Mouse (Mus musculus) ZHBTc4 (cell line): Measurements from ENCODE around the gene Ythdf2.

Experiments used
- DNase-seq: peaks from one replicate; pipeline ENCODE4 v3.0.0-alpha.2; 2011; ENCODE audit warnings: low read depth, low spot score

Ythdf2 gene

DNA sequence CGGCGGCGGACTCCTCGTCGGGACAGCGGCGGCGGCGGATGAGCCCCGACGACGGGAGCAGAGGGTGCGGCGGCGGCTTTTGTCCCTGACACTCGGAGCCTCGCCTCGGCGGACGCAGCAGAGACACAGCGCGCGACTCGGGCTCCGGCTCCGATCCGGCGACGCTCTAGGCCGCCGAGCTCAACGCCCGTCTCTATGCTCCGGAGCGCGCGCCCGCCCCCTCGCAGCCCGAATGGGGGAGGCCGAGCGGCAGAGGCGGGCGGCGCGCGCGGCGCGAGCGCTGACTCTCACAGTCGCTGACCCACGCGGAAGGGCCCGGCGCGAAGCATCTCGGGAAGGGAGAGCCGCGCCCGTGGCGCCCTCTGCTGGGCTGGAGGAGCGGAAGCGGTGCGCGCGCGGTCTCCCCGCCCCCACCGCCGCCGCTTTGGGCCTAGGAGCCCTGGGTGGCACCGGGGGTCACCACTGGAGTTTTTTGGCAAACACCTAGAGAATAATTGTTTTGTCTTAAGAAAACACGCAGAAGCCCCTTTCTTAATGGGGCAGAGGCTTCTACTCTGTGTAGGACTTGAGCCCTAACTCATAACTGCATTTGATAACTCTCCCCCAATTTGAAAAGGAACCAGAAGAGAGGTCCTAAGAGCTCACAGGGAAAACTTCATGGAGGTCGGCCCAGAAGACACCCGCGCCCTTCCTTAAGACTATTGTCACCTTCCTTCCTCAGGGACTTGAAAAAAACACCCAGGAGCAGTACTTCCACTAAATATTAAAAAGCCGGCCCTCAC, at the start of gene Ythdf2:
TSS of gene Ythdf2 (minus strand) at position 351 of the 782 bp plus-strand sequence.
- peak; percentile 99 for DNase-seq

DNA sequence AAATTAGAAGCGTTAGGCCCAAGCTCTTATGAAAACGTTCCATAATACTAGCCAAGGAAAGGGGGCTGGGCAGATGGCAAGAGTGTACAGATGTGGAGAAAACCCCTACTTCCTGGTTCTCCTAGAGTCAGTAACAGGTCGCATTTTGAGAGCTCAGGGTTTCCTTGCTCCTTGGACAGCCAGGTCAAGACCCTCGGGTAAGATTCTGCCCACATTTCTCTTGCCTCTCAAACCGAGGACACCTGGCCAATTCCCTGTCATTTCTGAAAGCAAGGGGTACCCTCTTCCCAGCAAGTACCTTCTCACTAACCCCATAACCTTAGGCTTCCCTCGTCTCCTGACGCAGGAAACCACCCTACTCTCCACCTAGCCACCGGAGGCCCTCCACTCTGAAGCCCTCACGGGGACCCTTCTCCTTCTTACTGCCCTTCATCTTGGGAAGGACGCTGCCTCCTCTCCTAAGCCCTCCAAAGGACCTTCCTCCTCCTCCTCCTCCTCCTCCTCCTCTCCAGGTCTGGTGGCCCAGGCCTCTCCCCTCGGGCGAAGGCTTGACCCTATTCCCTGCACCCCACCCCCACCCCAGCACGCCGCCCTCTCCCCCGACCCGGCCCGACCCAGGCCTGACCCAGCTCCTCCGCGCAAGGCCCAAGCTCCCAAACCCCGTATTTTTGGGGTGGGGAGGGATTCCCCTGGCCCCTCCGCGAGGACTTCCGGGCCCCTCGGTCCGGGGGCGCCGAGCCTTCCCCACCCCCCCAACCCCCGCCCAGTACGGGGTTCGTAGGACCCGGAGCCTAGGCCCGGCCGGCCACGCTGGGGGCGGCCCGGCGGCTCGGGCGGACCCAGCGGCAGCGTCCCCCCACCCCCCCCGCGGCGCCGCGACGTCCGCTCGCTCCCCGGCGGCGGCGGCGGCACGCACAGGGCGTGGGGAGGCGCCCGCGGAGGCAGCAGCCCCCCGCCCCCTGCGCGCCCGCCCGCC, 48.6 kb upstream of the Ythdf2 start:
- DNase-seq, result peak; percentile 54

DNA sequence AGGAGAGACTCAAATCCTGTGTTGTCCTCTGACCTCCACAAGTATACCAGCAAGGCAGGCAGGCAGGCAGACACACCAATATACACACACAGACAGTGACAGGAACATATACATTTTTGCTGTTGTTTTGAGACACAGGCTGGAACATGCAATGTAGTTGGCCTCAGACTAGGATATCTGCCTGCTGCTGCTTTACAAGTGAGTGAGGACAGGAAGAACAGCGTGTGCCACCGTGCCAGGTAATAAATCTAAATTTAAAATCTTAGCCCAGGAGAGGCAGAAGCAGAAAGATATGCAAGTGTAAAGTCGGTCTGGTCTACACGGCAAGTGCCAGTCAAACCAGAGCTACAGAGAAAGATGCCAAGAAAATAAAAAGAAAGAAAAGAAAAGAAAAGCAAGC, 47.1 kb upstream of the Ythdf2 start:
- no peak for DNase-seq

DNA sequence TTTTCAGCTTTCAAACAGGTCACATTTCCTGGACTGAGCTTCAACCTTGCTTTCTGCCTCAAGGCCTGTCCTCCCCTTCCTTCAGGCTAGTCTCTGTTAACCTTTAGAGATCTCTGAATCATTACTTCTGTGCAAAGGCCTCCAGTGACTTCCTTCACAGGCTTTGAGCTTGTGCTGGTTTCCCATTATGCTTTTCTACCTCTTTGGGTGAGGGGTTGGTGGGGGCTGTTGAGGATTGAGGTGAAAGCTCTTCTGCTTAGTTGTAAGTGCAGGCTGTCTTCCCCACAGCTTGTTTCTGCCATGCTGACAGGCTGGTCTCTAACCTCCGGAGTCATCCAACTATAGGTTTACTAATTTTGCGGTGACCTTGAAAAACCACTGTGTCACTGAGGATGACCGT, 44.3 kb upstream of the Ythdf2 start:
- DNase-seq, result no peak

DNA sequence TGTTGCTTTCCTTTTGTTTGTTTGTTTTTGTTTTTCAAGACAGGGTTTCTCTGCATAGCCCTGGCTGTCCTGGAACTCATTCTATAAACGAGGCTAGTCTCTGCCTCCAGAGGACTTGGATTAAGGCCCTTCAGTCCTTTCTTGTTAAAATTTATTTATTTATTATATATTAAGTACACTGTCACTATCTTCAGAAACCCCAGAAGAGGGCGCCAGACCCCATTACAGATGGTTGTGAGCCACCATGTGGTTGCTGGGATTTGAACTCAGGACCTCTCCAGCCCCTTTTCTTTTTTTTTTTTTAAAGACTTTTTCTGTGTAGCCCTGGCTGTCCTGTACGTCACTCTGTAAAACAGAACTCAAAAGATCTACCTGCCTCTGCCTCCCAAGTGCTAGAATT, 42.9 kb upstream of the Ythdf2 start:
- no peak for DNase-seq

DNA sequence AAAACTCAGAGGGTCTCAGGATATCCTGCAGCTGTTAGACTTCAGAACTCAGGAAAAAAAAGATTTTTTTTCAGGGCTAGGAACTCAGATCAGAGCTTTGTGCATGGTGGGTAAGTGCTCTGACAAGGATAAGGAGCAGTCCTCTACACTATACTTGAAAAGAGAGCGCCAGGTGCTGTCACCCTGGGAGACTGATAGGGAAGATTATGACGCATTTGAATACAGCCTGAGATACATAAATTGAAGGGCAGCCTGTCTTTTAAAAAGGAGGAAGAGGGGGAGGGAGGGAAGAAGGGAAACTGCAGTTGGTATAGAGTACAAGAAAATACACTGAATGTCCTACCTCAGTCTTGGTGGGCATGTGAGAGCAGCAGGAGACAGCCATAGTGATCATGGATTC, 41.5 kb upstream of the Ythdf2 start:
- no peak for DNase-seq

DNA sequence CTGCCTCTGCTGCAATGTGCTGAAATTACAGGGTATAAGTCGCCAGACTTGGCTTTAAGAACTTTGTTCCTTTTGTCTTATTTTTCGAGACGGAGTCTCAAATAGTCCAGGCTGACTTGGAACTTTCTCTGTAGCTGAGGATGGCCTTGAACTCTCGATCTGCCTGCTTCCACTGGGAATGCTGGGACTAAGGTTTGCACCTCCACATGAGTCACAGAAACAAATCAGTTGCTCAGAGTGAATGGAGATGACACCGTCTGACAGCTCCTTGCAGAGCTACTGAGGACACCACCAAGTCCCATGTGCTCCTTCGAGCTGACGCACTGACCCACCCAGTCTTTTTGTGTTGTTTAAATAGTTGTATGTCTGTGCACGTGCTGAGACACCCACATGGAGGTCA, 41.0 kb upstream of the Ythdf2 start:
- peak; percentile 46 for DNase-seq

DNA sequence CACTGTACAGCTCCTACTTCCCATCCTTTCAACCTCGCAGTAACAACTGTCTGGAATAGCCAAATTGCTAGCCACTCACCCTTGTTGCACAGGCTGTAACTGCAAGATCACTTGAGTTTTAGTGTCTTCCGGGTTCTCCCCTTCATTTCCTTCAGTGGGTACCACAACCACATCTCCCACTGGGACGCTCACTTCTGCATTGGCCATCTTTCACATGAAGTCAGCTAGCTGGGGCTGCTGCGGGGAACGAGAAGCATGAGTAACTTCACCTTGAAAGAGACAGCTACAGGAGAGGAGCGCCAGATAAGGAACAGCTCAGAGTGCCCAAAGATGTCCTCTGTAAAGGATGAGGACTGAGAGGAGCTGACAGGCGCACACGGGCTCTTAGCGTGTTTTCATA, 39.5 kb upstream of the Ythdf2 start:
- DNase-seq, result no peak

DNA sequence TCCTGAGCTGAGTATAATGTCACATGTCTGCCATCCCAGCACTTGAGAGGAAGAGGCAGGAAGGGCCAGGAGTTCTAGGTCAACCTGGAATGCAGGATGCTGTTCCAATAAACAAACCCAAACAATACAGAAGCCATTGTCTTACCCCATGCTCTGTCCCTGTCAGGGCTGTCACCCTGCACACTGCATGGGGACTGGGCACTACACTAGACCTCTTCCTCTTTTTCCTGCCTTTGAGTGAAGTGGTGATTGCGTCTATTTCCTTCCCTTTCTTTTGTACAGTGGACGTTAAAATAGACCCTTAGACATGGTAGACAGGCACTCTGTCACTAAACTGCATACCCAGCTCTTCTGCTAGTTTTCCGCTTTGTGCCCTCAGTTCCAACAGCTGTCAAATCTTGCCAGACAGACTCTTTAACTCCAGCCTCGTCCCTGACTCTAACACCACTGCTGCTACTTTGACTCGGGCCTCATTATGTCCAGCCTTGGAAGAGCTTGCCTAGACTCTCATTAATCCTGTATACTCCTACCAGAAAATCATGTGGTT, 35.4 kb upstream of the Ythdf2 start:
- DNase-seq, result no peak

DNA sequence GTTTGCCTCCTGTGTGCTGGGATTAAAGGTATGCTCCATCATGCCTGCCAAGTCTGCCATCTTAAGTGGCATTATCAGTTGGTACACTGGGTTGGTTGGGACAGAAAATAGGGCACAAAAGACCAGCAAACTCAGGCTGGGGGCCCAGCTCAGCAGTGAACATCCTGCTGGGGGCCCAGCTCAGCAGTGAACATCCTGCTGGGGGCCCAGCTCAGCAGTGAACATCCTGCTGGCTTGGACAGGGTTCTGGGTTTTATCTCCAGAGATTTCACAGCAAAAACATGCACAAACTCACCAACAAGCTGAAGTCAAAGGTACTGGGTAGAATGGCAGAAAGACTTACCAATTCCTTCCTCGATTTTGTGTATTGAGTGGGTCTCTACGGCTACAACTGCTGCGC, 33.5 kb upstream of the Ythdf2 start:
- DNase-seq, result no peak

DNA sequence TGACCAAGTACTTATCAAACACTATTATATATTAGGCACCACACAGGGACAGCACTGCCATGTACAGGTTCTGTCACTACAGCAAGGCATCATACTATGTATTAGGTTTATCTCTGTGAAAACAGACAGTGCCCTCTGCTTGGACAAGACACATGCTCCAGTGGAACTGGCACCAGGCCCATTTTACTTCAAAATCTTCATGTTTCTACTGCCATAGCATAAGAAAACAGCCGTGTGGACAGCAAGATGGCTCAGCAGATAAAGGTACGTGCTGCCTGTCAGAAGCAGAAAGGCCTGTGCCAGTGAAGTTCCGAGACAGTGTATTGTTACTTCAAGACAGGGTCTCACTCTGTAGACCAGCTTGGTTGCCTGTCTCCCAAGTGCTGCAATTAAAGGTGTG, 29.1 kb upstream of the Ythdf2 start:
- no peak for DNase-seq

DNA sequence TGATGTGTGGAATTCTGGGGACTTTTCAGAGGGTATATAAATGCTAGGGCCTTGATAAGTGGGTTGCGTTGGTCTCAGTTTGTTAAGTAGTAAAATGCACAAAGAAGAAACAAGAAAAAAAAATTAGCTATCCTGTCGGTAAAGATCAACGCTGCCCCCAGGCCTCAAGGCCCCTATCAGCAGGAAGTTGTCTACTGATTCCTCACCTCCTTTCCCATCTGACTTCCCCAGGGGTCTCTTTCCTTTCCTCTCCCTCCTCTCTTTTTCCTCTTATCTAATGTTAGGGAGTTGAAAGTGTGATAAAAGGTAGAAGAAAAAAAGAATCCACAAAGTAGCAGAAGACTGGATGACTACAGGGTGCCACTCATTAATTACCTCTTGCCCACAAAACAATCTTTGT, 28.3 kb upstream of the Ythdf2 start:
- DNase-seq, result no peak

DNA sequence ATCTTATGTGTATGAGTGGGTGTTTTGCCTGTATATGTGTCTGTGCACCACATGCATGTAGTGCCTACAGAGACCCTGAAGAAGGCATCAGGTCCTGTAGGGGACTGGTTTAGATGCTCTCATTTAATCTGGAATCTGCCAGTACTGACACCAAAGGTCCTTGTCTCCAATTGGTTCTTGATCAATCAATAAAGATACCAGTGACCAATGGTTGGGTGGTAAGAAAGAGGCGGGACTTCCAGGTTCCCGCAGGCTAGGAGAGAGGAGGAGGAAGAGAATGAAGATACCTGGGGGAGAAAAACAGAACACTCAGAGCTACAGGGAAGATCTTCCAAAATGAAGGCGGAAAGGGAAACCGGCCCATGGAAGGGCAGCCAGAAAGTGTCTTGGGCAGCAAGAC, 26.3 kb upstream of the Ythdf2 start:
- DNase-seq, result peak; percentile 63

DNA sequence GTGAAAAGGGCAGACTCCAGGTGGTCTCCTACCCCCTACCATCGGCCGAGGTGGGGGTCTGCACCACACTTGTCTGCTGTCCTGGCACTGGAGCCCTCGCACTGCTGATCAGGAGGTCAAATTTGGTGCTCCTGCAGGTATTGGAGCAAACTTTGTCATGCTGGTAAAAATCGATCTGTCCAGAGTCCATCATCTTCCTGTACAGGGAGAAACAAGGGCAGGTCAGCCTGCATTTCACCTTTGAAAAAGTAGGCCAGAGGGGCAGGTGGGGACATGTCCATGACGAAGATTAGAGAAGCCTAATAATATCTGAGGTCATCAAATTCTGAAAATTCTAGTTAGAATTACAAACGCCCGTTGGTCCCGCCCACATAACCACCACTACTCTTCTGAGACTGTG, 22.6 kb upstream of the Ythdf2 start:
- no peak for DNase-seq

DNA sequence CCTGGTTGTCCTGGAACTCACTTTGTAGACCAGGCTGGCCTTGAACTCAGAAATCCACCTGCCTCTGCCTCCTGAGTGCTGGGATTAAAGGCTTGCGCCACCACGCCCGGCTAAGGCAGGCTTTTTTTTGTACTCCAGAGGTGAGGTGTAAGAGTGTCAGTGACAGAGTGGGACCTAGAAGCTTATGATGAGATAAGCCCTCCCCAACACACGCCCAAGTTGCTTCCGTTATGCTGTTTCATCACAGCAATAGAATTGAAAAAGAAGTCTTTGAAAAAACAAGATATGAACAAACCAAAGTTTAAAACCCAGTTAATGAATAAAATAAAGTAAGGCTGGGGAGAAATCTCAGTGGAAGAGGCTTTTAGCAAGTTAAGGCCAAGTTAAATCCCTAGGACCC, 18.3 kb upstream of the Ythdf2 start:
- no peak for DNase-seq

DNA sequence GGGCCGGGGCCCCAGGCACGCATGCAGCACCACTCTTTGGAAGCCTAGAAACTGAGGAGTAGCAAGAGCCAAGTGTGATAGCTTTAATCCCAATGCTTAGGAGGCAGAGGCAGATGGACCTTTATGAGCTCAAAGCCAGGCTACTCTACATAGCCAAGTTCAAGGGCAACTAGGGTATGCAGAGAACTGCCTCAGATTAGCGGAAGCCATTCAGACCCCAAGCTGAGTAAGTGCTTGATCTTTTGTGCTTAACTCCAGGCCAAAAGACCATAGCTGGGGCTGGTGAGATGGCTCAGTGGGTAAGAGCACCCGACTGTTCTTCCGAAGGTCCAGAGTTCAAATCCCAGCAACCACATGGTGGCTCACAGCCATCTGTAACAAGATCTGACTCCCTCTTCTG, 9.9 kb upstream of the Ythdf2 start:
- DNase-seq, result peak; percentile 67

DNA sequence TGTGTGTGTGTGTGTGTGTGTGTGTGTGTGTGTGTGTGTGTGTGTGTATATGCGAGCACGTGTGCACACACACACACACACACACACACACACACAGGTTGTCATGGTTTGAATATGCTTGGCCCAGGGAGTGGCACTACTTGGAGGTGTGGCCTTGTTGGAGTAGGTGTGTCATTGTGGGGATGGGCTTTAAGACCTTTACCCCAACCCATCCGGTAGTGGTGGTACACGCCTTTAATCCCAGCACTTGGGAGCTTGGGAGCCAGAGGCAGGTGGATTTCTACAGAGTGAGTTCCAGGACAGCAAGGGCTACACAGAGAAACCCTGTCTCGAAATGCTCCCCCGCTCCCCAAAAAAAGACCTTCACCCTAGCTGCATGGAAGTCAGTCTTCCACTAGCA, 6.3 kb upstream of the Ythdf2 start:
- peak; percentile 48 for DNase-seq

DNA sequence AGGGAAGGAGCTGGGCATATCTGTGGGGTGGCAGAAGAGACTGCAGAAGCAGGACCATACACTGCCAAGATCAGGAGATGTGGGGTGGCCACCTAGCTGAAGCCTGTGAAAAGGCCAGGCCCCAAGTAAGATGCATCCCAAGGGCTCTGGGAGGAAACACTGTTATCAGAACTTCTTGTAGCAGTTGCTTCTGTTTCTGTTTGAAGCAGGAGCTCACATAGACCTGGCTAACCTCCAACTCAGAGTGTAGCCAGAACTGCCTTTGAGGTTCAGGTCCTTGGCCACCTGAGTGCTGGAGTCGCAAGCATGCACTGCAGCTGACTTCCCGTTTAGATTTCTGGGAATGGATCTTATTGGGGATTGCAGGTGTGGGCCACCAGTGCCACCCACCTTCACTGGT, 5.7 kb upstream of the Ythdf2 start:
- DNase-seq, result no peak

DNA sequence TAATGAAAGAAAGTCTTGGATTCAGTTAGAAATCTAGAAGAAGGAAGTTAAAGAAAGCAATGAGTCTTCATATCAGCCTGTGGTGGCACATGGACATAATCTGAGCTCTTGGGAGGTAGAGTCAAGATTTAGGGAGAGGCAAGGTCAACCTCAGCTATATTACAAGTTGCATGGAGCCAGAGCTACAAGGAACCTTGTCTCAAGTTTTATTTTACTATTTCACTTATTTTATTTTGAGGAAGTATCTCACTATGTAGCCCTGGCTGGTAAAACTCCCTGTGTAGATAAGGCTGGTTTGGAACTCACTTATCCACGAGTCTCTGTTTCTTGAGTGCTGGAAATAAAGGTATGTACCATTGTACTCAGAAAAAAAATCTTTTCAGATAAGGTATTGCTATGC, 4.5 kb upstream of the Ythdf2 start:
- no peak for DNase-seq

DNA sequence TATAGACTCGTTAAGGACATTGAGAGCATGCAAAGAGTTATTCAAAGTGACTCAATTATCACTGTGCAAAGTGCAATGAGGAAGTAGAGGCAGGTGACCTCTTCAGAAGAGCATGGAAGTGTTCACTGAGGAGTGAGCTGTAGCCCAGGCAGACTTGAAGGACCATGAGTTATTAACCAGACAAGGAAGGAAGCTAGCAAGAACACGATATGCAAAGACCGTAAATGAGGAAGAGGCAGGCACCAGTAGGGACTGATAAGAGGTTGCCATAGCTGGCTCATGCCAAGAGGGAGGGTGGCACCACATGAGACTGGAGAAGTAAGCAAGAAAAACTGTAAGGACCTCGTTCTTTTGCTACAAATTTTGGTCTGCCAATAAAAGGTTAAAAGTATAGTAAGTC, 2.7 kb upstream of the Ythdf2 start:
- DNase-seq, result no peak

DNA sequence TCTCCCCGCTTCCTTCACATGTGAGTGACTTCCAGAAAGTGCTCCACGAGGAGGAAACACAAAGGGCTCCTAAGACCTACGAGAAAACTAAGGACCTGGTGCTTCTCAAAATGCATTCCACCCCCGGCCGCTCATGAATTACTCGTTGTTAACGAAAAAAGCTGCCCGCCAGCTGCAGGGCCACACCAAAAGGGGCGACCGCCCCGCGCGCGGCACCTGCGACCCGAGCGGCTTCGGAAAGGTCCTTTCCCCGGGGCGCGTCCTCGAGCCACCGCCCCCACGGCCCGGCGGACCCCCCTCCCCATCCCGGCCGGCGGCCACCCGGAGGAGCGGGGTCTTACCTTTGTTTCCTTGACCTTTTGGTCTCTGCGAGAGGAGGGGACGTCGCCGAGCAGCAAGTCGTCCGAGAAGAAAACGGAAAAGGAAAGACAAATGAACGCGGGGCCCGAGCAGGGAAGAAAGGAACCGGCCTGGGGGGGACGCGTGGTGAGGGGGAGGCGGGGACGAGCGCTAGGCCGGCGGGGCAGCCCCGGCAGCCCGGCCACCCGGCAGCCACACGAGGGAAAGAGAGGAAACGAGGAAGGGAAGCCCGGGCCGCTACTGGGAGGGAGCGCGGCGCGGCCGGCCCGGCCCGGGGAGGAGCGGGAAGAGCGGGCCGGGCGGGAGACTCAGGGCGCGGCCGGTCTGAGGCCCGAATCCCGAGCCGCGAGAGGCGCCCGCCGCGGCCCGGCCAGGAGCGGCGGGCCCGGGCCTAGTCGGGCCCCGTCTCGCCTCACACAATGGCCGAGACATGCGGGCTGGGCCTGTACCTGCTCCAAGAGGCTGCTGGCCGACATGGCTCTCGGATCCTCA, 786 bp downstream of the Ythdf2 start:
- DNase-seq, result peak; percentile 27

DNA sequence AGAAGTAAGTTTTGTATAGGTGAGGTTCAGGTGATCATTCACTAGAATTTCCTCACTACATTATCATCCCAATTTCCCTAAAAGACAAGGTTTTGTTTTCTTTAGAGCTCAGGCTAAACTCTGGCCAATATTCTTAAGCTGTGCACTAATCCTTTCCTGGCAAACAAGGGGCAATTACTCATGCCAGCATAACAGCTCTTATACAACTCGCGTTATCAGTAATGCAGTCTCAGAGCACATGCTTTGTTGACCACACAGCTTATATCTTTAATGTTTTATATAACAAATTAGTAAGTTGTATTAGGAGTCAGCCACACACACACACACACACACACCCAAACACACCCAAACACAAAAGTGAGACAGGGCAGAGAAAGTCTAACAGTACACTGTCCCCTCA, 1.8 kb downstream of the Ythdf2 start:
- no peak for DNase-seq
